Mouse (Mus musculus): ENCODE data around the gene Babam1.

DNA sequence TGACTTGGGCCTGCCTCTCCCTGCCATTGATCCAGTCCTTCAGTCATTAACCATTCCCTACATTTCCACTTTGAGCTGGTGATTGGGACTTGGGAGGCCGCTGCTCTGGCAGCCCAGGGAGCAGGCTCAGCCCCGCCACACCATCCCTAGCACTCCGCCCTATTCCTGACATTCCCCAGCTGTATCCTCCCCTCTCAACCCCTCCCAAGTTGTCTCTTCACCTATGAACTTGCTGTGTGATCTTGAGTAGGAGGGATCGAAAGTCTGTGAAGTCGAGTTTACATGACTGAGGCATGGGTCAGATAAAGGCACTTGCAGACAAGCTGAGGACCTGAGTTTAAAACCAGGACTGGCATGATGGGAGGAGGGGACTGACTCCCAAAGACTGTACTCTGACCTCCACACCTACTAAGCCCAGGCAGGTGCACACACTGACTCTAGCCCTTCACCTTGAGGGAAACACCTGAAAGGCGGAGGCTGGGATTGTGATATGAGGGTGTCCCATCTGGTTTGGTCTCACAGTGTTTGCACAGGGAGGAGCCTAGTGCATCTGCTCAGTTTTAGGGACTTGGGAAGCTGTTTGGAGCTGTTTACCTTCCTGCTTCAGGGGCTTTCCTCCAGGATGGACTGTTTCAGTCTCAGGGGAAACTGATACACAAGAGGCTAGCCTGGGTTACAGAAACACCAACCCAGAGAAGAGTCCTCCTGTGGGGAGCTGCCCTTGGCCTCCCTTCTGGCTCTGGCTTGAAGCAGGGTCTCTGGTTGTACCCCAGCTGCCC lies 6.6 kb downstream of the Babam1 start:
- no peak for TF ChIP-seq EP300 (IDR thresholded peaks at IDR 0.05; ENCODE audit: low read depth)
- TF ChIP-seq CTCF (IDR thresholded peaks at IDR 0.05; ENCODE audit: low read depth) = no peak
